Mouse (Mus musculus) kidney, postnatal 0 days (tissue): ENCODE results near the gene Thy1. TPM values are rescaled to one million over a fixed set of nuclear protein-coding genes. Genes with fewer than 3 reads are reported as not detected.
A peak's percentile ranks its signal among the peaks of the same experiment; 100 is the strongest.

Experiments
- ATAC-seq: fragments of 200-750 bp; cut with Nextera tagmentation; replicated peaks from 2 replicates; pipeline ENCODE4 v1.8.0; 2017; ENCODE audit warnings: low read depth, moderate number of reproducible peaks, moderate TSS enrichment, moderate library complexity; ENCODE audit not compliant: low FRiP score
- DNase-seq: peaks from one replicate; pipeline ENCODE4 v3.0.0-alpha.2; 2016; ENCODE audit warnings: low spot score
- H3K27ac ChIP-seq: fragments of 300-500 bp; sonication (generic); 2 replicates; pipeline ENCODE4 v1.5.1; 2014; ENCODE audit warnings: mild to moderate bottlenecking
- H3K27me3 ChIP-seq: fragments of 300-500 bp; sonication (generic); 2 replicates; pipeline ENCODE4 v1.6.1; 2014; ENCODE audit warnings: low read length, mixed read lengths; ENCODE audit not compliant: insufficient read depth
- H3K36me3 ChIP-seq: fragments of 300-500 bp; sonication (generic); 2 replicates; pipeline ENCODE4 v1.6.1; 2014; ENCODE audit warnings: low read length, mixed read lengths; ENCODE audit not compliant: insufficient read depth
- H3K4me1 ChIP-seq: fragments of 300-500 bp; sonication (generic); replicated peaks from 2 replicates; pipeline ENCODE4 v1.6.1; 2014; ENCODE audit warnings: antibody characterized with exemption, low read length, mixed read lengths; ENCODE audit not compliant: insufficient read depth
- H3K4me2 ChIP-seq: fragments of 300-500 bp; sonication (generic); 2 replicates; pipeline ENCODE4 v1.6.1; 2014; ENCODE audit warnings: mild to moderate bottlenecking, low read length, moderate library complexity, mixed read lengths
- H3K4me3 ChIP-seq: fragments of 300-500 bp; sonication (generic); replicated peaks from 2 replicates; pipeline ENCODE4 v1.5.1; 2014; ENCODE audit warnings: low read depth, low read length
- H3K9ac ChIP-seq: fragments of 300-500 bp; sonication (generic); 2 replicates; pipeline ENCODE4 v1.6.1; 2014; ENCODE audit warnings: low read depth, low read length
- H3K9me3 ChIP-seq: fragments of 300-500 bp; sonication (generic); replicated peaks from 2 replicates; pipeline ENCODE4 v1.6.1; 2016; ENCODE audit warnings: low read length, inconsistent platforms, mixed read lengths
- CTCF ChIP-seq: IDR thresholded peaks from 2 replicates; pipeline ENCODE4 v1.5.1; 2016; ENCODE audit warnings: antibody characterized with exemption, low read depth, mild to moderate bottlenecking, moderate library complexity
- whole genome bisulfite sequencing: fragments of 180-500 bp; shearing (Covaris S2); extraction: QIAGEN DNeasy Blood & Tissue Kit; methylation state at CpG from one replicate; pipeline ENCODE4 v1.1.7; 2014; 5-methylcytosine and 5-hydroxymethylcytosine counted together
- polyA plus RNA-seq: library from polyadenylated mRNA; unstranded; fragments of >200 nt; fragmentation: Nextera tagmentation; extraction: Ambion mirVana; gene quantifications from 2 replicates; pipeline ENCODE4 v1.2.1, GENCODE M21; 2015

Thy1 gene
- 9.9 and 13.6 TPM in 2 replicates for polyA plus RNA-seq

DNA sequence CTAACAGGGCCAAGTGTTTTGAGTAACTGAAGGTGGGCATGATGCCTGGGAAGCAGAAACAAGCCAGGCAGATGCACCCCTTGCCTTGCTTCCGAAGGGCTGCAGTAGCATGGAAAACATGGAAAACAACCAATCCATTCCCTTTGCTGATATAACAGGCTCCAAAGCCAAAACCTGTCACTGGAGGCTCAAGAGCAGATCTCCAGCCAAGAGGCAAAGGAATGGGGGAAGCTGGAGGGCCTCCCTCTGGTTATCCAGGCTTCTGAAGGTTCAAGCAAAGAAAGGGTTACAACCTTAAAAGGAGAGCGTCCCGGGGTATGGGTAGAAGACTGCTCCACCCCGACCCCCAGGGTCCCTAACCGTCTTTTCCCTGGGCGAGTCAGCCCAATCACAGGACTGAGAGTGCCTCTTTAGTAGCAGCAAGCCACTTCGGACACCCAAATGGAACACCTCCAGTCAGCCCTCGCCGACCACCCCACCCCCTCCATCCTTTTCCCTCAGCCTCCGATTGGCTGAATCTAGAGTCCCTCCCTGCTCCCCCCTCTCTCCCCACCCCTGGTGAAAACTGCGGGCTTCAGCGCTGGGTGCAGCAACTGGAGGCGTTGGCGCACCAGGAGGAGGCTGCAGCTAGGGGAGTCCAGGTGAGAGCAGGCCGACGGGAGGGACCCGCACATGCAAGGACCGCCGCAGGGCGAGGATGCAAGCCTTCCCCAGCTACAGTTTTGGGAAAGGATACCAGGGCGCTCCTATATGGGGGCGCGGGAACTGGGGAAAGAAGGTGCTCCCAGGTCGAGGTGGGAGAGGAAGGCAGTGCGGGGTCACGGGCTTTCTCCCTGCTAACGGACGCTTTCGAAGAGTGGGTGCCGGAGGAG, at the start of gene Thy1:
Thy1 (plus strand) TSS at position 549 of the 872 bp plus-strand sequence.
- WGBS, result 1% methylated on average over 30 of the region's 30 CpGs
- H3K4me2 ChIP-seq, result peak within 1 kb of the TSS; percentile 61
- peak within 1 kb of the TSS; percentile 44 for H3K9ac ChIP-seq
- no peak within 1 kb of the TSS for H3K27ac ChIP-seq
- ATAC-seq (peak; percentile 60; the same call in 1 of the 2 replicates), DNase-seq (peak; percentile 70)
- H3K4me1 ChIP-seq, result peaks cover 11% of the 10 kb centered on the region; the same call in 1 of the 2 replicates
- no peaks in the 10 kb centered on the region for H3K36me3 ChIP-seq
- H3K27me3 ChIP-seq, result peaks cover 9% of the 10 kb centered on the region
- peak within 1 kb of the TSS; percentile 36 for H3K4me3 ChIP-seq
- H3K9me3 ChIP-seq, result no peaks in the 10 kb centered on the region
- TF ChIP-seq CTCF, result 0 out of 2 replicates have a peak, but pooled peaks have one; percentile 4

DNA sequence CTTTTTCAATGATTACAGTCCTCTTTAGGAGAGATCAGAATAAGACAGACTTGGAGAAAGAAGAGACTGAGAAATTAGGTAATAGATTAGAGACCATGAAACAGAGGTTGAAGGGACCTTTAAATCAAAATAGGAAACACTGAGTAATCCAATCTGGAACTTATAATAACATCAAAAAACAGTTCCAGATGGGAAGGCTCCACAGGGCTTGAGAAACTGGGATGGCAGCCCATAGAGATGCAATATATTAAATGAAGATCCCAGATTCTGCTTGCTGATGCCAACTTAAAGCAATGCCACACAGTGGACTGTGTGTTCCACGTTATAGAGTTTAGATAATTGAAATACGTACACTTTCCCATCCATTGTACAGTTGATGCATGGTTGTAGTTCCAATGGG, 45.5 kb upstream of the Thy1 start:
- H3K27ac ChIP-seq, result no peak overlapping the region
- H3K36me3 ChIP-seq, result no peaks in the 10 kb centered on the region
- H3K4me1 ChIP-seq, result no peaks in the 10 kb centered on the region; the same call in 1 of the 2 replicates
- 58% methylated on average over 2 of the region's 2 CpGs for WGBS
- DNase-seq (peak; percentile 37), ATAC-seq (no peak)
- TF ChIP-seq CTCF, result no peak
- no peak overlapping the region for H3K4me2 ChIP-seq
- H3K9me3 ChIP-seq, result no peaks in the 10 kb centered on the region
- no peak overlapping the region for H3K4me3 ChIP-seq
- no peak overlapping the region for H3K9ac ChIP-seq
- H3K27me3 ChIP-seq, result no peaks in the 10 kb centered on the region

DNA sequence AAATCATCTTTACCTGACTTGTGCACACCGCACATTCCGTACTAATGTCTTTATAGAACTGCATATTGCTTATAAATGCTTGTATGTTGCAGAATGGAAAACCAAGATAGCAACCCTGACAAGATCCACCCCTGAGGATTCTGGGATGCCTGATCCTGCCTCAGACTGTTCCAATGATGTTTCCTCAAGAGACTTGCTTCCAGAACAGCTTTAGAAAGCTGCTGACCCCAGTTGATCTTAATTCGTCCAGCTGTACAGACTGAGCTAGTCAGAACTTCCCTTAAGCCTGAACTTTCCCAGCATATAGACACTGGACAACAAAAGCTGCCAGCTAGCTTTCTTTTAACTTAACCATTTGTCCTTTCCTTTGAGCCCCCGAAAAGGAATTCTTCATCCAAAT, 44.3 kb upstream of the Thy1 start:
- Histone ChIP-seq H3K4me2 (no peak overlapping the region), H3K27ac (no peak overlapping the region), H3K4me3 (no peak overlapping the region), H3K36me3 (no peaks in the 10 kb centered on the region), H3K27me3 (no peaks in the 10 kb centered on the region), H3K4me1 (no peaks in the 10 kb centered on the region), H3K9ac (no peak overlapping the region), H3K9me3 (no peaks in the 10 kb centered on the region)
- 57% methylated on average over 4 of the region's 4 CpGs for WGBS
- DNase-seq (no peak), ATAC-seq (no peak)
- TF ChIP-seq CTCF, result no peak

DNA sequence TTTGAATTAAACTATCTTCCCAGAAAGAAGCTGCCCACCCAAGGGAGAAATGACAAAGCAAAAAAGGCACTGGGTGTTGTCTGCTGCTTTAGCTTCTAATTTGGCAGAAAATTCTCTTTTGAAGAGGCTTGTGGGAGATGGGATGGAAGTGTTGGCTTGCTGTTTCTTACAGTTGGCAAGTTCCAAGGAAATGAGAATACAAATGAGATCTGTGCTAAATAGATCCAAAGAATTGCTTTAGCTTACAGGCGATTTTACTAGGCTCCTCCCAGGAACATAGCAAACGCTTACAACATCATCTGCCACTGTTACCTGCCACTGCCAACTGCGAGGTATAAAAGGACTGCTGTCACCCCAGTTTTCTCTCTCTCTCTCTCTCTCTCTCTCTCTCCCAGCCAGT, 38.8 kb upstream of the Thy1 start:
- WGBS, result 67% methylated on average over 3 of the region's 3 CpGs
- DNase-seq (no peak), ATAC-seq (no peak)
- Histone ChIP-seq H3K4me1 (no peaks in the 10 kb centered on the region), H3K4me2 (no peak overlapping the region), H3K4me3 (no peak overlapping the region), H3K27me3 (no peaks in the 10 kb centered on the region), H3K27ac (no peak overlapping the region), H3K36me3 (no peaks in the 10 kb centered on the region), H3K9me3 (no peaks in the 10 kb centered on the region), H3K9ac (no peak overlapping the region)
- TF ChIP-seq CTCF, result no peak

DNA sequence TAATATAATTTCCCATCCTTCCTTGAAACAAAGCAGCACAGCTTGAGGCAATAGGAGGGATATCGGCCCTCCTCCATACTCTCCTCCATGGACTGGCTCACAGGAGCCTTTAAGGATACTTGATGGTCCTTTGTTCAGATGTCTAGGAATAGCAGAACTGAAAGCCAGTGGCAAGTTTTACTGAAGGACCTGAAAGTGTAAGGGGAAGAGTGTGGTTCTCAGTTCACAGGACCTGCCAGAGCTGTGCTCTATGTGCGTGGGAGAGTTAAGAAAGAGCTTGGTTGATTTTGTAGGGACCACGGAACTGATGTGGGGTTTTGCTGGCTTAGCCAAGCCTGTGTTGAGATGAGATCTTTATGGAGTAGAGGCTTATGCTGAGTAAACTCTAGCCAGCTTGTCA, 37.9 kb upstream of the Thy1 start:
- Histone ChIP-seq H3K27ac (no peak overlapping the region), H3K9me3 (no peaks in the 10 kb centered on the region), H3K4me3 (no peak overlapping the region), H3K27me3 (no peaks in the 10 kb centered on the region), H3K9ac (no peak overlapping the region), H3K36me3 (no peaks in the 10 kb centered on the region), H3K4me2 (no peak overlapping the region), H3K4me1 (no peaks in the 10 kb centered on the region)
- ATAC-seq (no peak), DNase-seq (no peak)
- no peak for TF ChIP-seq CTCF
- 81% methylated on average over 3 of the region's 3 CpGs for WGBS

DNA sequence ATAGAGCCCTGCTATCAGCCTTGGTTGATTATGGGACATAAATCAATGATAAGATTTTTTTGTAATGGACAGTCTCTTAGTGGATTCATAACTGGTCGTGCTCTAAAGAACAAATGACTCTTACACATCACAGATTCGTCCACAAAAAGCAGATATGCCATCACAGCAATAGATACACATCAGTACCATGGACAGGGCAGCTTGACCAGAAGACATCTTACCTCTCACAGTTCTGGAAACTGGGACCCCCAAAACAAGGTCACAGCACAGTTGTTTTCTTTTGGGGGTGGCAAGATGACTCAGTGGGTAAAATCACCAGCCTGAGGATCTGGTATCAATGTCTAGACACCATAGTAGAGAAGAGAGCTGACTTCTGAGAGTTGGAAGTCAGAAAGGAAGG, 35.9 kb upstream of the Thy1 start:
- Histone ChIP-seq H3K9ac (no peak overlapping the region), H3K4me2 (no peak overlapping the region), H3K27me3 (no peaks in the 10 kb centered on the region), H3K36me3 (no peaks in the 10 kb centered on the region), H3K4me1 (no peaks in the 10 kb centered on the region), H3K27ac (no peak overlapping the region), H3K9me3 (no peaks in the 10 kb centered on the region), H3K4me3 (no peak overlapping the region)
- TF ChIP-seq CTCF, result no peak
- DNase-seq, result peak; percentile 40
- no peak for ATAC-seq
- WGBS, result 49% methylated on average over 2 of the region's 2 CpGs
